Mouse (Mus musculus) small intestine, adult 2 months (tissue): ENCODE measurements around the gene Hist3h2ba.

Source experiments
- CTCF ChIP-seq: fragments of 200-500 bp; IDR thresholded peaks from 2 replicates; pipeline ENCODE4 v1.5.1; 2012; ENCODE audit warnings: low read depth, mild to moderate bottlenecking, control low read depth, inconsistent platforms, low read length, moderate library complexity, mixed read lengths; ENCODE audit not compliant: insufficient replicate concordance, insufficient read length; ENCODE audit errors: extremely low read depth
- POLR2A ChIP-seq: fragments of 200-500 bp; IDR thresholded peaks from 2 replicates; pipeline ENCODE4 v1.6.1; 2012; ENCODE audit warnings: low read depth, mild to moderate bottlenecking, control low read depth, inconsistent platforms, low read length, moderate library complexity

DNA sequence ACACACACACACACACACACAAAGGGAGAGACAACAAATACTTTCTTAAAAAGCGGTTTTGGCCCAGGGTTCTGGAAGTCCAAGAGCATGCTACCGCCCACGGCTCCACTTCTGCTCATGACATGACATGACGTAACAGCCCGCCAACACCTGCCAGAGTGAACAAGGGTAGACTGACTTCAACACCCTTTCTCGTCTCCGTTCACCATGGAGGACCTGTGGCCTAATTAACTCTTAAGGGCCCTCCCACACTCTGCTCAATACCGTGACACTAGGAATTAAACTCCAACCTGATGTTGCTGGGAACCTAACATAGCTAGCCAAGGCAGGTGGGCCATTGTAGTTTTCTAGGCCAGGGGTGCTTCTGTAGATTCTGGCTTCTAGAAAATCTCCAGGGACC lies 20.3 kb downstream of the Hist3h2ba start:
- TF ChIP-seq CTCF (no peak), POLR2A (no peak)
